Mouse (Mus musculus) hindbrain, embryonic 11.5 days (tissue): Measurements from ENCODE around the gene Gm12216. TPM values are rescaled to one million over a fixed set of nuclear protein-coding genes. Genes with fewer than 3 reads are reported as not detected.

Experiments used
- ATAC-seq: fragments of 200-750 bp; cut with Nextera tagmentation; 2 replicates; pipeline ENCODE4 v1.8.0; 2017; ENCODE audit warnings: mild to moderate bottlenecking, moderate TSS enrichment, moderate library complexity; ENCODE audit not compliant: low FRiP score
- DNase-seq: peaks from one replicate; pipeline ENCODE4 v3.0.0-alpha.2; 2015; ENCODE audit warnings: low spot score
- H3K27ac ChIP-seq: fragments of 300-500 bp; sonication (generic); 2 replicates; pipeline ENCODE4 v1.5.1; 2014; ENCODE audit warnings: mild to moderate bottlenecking, low read depth, low read length
- H3K27me3 ChIP-seq: fragments of 300-500 bp; sonication (generic); 2 replicates; pipeline ENCODE4 v1.6.1; 2014; ENCODE audit warnings: mild to moderate bottlenecking, low read length, moderate library complexity, mixed read lengths; ENCODE audit not compliant: control insufficient read depth, insufficient read depth
- H3K36me3 ChIP-seq: fragments of 300-500 bp; sonication (generic); 2 replicates; pipeline ENCODE4 v1.6.1; 2014; ENCODE audit warnings: mild to moderate bottlenecking, low read length, moderate library complexity, mixed read lengths; ENCODE audit not compliant: control insufficient read depth, insufficient read depth
- H3K4me1 ChIP-seq: fragments of 300-500 bp; sonication (generic); replicated peaks from 2 replicates; pipeline ENCODE4 v1.6.1; 2014; ENCODE audit warnings: low read length, mixed read lengths; ENCODE audit not compliant: control insufficient read depth, insufficient read depth
- H3K4me2 ChIP-seq: fragments of 300-500 bp; sonication (generic); replicated peaks from 2 replicates; pipeline ENCODE4 v1.6.1; 2014; ENCODE audit warnings: mild to moderate bottlenecking, low read depth, low read length
- H3K4me3 ChIP-seq: fragments of 300-500 bp; sonication (generic); 2 replicates; pipeline ENCODE4 v1.5.1; 2014; ENCODE audit warnings: low read depth, low read length
- H3K9ac ChIP-seq: fragments of 300-500 bp; sonication (generic); 2 replicates; pipeline ENCODE4 v1.6.1; 2014; ENCODE audit warnings: low read depth, low read length
- H3K9me3 ChIP-seq: fragments of 300-500 bp; sonication (generic); 2 replicates; pipeline ENCODE4 v1.6.1; 2016; ENCODE audit warnings: low read length; ENCODE audit not compliant: control insufficient read depth
- WGBS: fragments of 180-500 bp; shearing (Covaris S2); extraction: QIAGEN DNeasy Blood & Tissue Kit; methylation state at CpG from one replicate; pipeline ENCODE4 v1.1.7; 2014; 5-methylcytosine and 5-hydroxymethylcytosine counted together
- polyA plus RNA-seq: library from polyadenylated mRNA; unstranded; fragments of >200 nt; fragmentation: Nextera tagmentation; extraction: Ambion mirVana; gene quantifications from 2 replicates; pipeline ENCODE4 v1.2.1, GENCODE M21; 2014

Gene Gm12216
- polyA plus RNA-seq, 1 experiment from 2014 or later = not detected

DNA sequence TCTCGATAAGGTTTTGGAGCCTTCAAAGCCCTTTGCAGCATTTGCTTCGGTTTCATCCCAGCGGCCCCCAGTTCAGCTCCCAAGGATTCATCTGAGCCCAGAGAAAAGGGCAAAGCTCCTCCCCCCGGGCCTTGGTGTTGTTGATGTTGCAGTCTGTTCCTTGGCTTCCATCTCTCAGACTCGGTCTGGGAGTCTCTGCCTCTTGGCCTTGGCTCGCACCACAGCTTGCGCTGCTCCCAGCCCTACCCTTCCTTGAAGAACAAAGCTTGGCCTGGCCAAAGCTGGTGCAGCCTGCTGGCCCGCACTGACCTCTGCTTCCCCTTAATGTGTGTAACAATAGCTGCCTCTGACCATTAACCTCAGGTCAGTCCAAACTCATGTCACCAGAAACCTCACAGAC is 70.9 kb downstream of the Gm12216 start:
- Histone ChIP-seq H3K27me3 (no peaks in the 10 kb centered on the region), H3K4me2 (no peak overlapping the region), H3K27ac (no peak overlapping the region), H3K9ac (no peak overlapping the region), H3K9me3 (no peaks in the 10 kb centered on the region), H3K36me3 (no peaks in the 10 kb centered on the region), H3K4me3 (no peak overlapping the region), H3K4me1 (no peaks in the 10 kb centered on the region)
- ATAC-seq (no peak), DNase-seq (no peak)
- 45% methylated on average over 8 of the region's 8 CpGs for WGBS

DNA sequence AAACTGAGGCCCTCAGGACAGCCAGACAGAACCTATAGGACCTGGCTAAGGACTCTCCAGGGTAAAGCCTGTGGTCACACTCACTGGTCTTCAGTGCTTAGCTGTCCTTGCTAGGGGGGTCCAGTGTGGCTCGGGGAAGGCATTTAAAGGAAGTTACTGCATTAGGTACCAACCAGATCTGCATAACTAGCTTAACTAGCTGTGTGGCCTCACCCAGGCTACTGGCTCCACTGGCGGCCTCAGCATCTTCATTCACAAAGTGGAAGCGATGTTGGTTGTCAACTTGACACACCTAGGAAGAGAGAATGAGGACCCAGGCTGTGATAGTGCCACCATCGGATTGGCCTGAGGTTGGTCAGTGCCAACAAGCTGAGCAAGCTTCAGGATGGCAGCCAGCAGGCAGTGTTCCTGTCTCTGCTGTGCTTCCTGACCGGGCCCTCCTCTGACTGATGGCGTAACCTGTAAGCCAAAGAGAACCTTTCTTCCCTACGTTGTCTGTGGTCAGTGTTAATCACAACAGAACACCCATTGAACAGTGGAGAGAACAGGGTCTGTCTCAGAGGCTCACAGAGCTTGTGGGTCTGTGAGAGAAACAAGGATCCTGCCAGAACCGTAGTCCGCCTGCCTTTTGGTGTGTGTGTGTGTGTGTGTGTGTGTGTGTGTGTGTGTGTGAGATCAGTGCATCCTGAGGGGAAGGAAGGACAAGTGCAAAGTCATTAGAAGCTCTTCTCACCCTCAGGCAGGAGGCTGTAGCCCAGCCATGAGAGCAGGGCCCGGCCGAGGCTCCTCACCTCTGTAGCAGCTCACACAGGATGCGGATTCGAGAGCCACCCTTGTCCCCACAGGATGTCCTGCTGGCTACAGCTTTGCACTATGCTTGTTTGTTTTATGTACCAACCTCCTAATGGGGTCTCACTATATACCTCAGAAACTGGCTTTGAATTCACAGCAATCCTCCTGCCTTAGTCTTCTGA is 72.7 kb downstream of the Gm12216 start:
- Histone ChIP-seq H3K9me3 (no peaks in the 10 kb centered on the region), H3K4me3 (no peak overlapping the region), H3K27me3 (no peaks in the 10 kb centered on the region), H3K4me2 (no peak overlapping the region), H3K27ac (no peak overlapping the region), H3K4me1 (no peaks in the 10 kb centered on the region), H3K36me3 (no peaks in the 10 kb centered on the region), H3K9ac (no peak overlapping the region)
- no peak for ATAC-seq
- DNase-seq = no peak
- WGBS = 87% methylated on average over 13 of the region's 13 CpGs

DNA sequence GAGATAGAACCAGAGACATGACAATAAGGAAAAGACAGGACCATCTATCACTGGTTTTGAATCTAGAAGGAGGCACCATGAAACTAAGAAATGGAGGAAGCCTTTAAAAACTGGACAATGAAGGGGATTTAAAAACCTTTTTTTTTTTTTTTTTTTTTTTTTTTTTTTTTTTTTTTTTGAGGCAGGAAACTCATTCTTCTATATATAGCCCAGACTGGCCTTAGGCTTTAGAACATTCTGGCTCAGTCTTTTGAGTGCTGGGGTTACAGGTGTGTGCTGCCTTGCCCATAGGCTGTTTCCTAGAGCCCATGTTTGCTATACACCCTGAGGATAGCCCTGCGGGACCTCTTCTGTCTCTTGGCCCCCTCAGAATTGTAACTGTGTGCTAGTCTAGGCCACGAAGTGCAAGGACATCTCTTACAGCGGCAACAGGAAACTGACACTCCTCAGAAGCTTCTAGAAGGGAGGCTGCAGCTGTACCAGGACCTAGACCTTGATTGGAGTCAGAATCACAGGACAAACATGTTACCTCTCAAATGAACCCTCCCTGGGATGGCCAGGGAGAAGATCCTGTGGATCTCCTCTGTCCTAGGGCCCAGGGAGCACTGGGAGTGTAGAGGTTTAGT is 73.6 kb downstream of the Gm12216 start:
- Histone ChIP-seq H3K4me2 (no peak overlapping the region), H3K36me3 (no peaks in the 10 kb centered on the region), H3K9ac (no peak overlapping the region), H3K4me3 (no peak overlapping the region), H3K27me3 (no peaks in the 10 kb centered on the region), H3K4me1 (no peaks in the 10 kb centered on the region), H3K27ac (no peak overlapping the region), H3K9me3 (no peaks in the 10 kb centered on the region)
- WGBS = 84% methylated on average over 3 of the region's 3 CpGs
- DNase-seq (no peak), ATAC-seq (no peak)

DNA sequence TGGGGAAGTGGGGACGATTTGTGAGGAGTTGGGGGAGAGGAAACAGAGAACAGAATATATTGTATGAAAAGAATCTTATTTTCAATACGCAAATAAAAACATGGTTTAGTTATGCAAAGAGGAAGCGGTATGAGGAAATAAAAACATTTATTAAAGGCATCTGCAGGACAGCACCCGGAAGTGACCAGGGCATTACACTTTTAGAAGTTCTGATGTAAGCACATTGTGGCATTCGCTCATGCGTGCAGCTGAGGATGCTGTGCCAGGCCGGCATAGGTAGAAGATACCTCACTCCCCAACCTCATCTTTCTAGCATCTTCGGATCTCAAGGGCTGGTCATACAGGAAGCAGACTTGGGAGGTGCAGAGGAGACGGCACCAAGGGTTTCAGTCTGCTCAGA is 75.8 kb downstream of the Gm12216 start:
- no peak for DNase-seq
- no peaks in the 10 kb centered on the region for H3K27me3 ChIP-seq
- ATAC-seq = no peak
- no peaks in the 10 kb centered on the region for H3K9me3 ChIP-seq
- H3K4me2 ChIP-seq = no peak overlapping the region
- no peak overlapping the region for H3K9ac ChIP-seq
- H3K27ac ChIP-seq = no peak overlapping the region
- no peaks in the 10 kb centered on the region for H3K36me3 ChIP-seq
- H3K4me1 ChIP-seq = no peaks in the 10 kb centered on the region
- 90% methylated on average over 9 of the region's 9 CpGs for WGBS
- no peak overlapping the region for H3K4me3 ChIP-seq

DNA sequence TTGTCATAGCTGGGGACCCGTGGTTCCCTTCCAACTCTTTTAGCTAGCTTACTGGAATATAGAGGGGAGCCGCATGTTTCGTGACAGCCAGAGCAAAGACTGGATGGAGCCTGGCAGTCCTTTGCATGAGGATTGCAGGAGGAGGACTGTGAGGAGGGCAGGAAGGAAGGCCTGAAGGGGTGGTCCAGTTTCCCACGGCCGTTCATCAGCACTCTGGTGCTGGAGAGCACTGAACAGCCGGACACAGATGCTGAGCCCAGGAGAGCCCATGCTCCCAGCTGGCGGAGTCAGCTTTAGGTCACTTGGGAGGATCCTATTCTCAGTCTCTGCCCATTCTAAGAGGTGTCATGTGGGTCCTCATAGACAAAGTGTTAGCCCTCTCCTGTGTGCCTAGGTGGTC is 77.1 kb downstream of the Gm12216 start:
- H3K27ac ChIP-seq = no peak overlapping the region
- no peaks in the 10 kb centered on the region for H3K4me1 ChIP-seq
- ATAC-seq (no peak), DNase-seq (no peak)
- H3K9ac ChIP-seq = no peak overlapping the region
- no peak overlapping the region for H3K4me3 ChIP-seq
- H3K4me2 ChIP-seq = no peak overlapping the region
- H3K9me3 ChIP-seq = no peaks in the 10 kb centered on the region
- 89% methylated on average over 7 of the region's 7 CpGs for WGBS
- no peaks in the 10 kb centered on the region for H3K27me3 ChIP-seq
- no peaks in the 10 kb centered on the region for H3K36me3 ChIP-seq

- no peak overlapping the region for H3K9ac ChIP-seq
- ATAC-seq = no peak
- no peaks in the 10 kb centered on the region for H3K27me3 ChIP-seq
- H3K4me3 ChIP-seq = no peak overlapping the region
- no peaks in the 10 kb centered on the region for H3K4me1 ChIP-seq
- WGBS = 93% methylated on average over 4 of the region's 4 CpGs
- no peak overlapping the region for H3K4me2 ChIP-seq
- H3K9me3 ChIP-seq = no peaks in the 10 kb centered on the region
- H3K27ac ChIP-seq = no peak overlapping the region
- no peaks in the 10 kb centered on the region for H3K36me3 ChIP-seq
- no peak for DNase-seq
Observed at GRCm38 (mm10) chr11:53781201-53781775, 77.8 kb downstream of the Gm12216 start.

- 64% methylated on average over 3 of the region's 3 CpGs for WGBS
Observed at GRCm38 (mm10) chr11:53780262-53780661, 78.8 kb downstream of the Gm12216 start.

GRCm38 (mm10) chr11:53779808-53780207 is 79.2 kb downstream of the Gm12216 start:
- no peaks in the 10 kb centered on the region for H3K36me3 ChIP-seq
- H3K4me1 ChIP-seq = no peaks in the 10 kb centered on the region
- no peak for ATAC-seq
- no peaks in the 10 kb centered on the region for H3K27me3 ChIP-seq
- H3K9me3 ChIP-seq = no peaks in the 10 kb centered on the region
- WGBS = 93% methylated on average over 2 of the region's 2 CpGs
- DNase-seq = no peak
- no peak overlapping the region for H3K27ac ChIP-seq
- H3K4me3 ChIP-seq = no peak overlapping the region
- H3K9ac ChIP-seq = no peak overlapping the region
- no peak overlapping the region for H3K4me2 ChIP-seq

More at GRCm38 (mm10) chr11:53780262-53780661, 78.8 kb downstream of the Gm12216 start:
- Histone ChIP-seq H3K27me3 (no peaks in the 10 kb centered on the region), H3K9me3 (no peaks in the 10 kb centered on the region), H3K4me2 (no peak overlapping the region), H3K4me3 (no peak overlapping the region), H3K4me1 (no peaks in the 10 kb centered on the region), H3K36me3 (no peaks in the 10 kb centered on the region), H3K27ac (no peak overlapping the region), H3K9ac (no peak overlapping the region)
- DNase-seq (no peak), ATAC-seq (no peak)
